Mouse (Mus musculus) kidney, adult 2 months (tissue): ENCODE data around the gene Lysmd4.

Experiments
- CTCF ChIP-seq: fragments of 200-500 bp; conservative IDR thresholded peaks from 2 replicates; pipeline ENCODE4 v1.5.1; 2011; ENCODE audit warnings: low read depth, mild to moderate bottlenecking, control low read depth, low read length, moderate library complexity, mixed read lengths; ENCODE audit not compliant: insufficient read depth, insufficient read length
- POLR2A ChIP-seq: fragments of 200-500 bp; IDR thresholded peaks from one replicate; pipeline ENCODE4 v1.6.1; 2011; ENCODE audit warnings: low read depth, low read length, control low read depth

DNA sequence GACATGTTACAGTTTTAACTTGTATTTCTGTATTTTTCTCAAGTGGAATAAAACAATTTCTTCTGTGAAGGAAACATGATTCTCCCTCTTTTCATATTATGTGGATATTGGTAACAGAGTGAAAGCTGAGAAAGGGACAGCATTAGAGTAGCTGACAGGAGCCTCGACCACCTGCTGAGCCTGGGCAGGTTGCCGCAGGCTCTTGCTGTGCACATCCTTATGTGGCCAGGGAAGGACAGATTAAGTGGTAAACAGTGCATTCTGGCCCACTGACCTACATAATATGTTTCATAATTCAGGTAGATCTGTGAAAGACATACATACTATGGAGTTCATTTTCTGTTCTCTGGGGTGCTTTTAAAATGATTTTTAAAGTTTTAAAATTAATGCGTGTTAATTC, 6.0 kb downstream of the Lysmd4 start:
- TF ChIP-seq CTCF (no peak), POLR2A (no peak)
